Mouse (Mus musculus) CD4-positive helper T cell, adult 2 months (primary cell): ENCODE measurements around the gene Arfgef2.

Source experiments
- DNase-seq: peaks from one replicate; pipeline ENCODE4 v3.0.0-alpha.2; 2012; ENCODE audit warnings: low read depth, missing footprints, low spot score

Gene Arfgef2

DNA sequence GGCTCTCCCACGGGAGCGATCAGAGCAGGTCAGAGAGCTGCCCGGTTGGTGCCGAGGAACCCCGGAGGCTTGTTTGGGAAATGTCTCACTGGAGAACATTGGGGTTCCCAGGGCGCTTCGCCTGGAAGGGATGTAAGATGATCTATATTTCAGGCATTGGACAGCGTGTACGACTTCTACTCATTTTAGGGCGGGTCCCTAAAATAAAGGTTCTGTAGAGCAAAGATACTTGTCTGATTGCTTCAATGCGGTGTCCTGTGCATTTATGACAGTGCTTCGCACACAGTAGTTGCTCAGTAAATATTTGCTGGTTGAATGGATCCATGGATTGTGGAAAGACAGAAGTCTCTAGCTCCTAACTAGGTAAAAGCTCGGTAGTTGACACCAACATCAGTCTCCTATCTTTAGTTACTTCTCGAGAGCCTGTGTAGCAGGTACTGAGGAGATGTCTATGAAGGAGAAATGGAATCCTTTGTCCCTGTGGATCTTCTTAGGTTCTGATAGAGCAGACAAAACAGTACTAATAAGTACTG lies 851 bp downstream of the Arfgef2 start:
- no peak for DNase-seq

DNA sequence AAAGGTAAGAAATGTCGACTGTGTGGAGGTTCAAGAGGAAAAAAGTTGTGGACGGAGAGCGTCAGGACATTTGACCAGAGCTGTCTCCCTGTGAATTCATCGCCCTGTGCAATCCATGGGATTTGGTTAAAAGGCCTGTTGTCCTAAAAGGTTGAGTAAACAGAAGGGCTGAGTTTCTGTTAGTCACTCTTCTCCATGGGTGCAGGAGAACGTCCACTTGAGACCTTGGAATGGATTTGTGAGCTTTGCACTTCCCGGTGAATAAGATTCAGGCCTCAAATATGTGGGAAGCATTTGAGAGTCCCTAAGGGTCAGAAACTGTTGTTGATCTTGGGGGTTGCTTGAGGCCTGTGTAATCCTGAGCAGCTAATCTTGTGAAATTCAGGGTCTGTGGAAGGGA lies 1.4 kb downstream of the Arfgef2 start:
- no peak for DNase-seq

DNA sequence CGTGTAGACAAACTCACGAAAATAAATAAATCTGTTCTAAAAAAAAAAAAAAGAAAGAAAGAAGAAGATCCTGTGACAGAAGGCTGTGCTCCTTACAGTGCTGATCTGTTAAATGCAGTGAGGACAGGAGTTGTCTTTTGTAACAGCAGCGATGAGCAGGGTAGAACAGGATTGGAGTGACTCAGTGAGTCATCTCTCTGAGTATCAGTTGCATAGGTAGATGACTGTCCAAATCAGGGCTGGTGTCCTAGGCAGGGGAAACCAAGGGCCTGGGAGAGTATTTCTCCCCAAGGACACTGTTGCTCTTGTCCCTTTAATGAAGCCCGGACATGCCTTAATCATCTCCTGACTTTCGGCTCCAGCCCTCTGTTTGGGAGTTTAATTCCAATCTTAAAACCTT lies 4.1 kb downstream of the Arfgef2 start:
- DNase-seq: no peak

DNA sequence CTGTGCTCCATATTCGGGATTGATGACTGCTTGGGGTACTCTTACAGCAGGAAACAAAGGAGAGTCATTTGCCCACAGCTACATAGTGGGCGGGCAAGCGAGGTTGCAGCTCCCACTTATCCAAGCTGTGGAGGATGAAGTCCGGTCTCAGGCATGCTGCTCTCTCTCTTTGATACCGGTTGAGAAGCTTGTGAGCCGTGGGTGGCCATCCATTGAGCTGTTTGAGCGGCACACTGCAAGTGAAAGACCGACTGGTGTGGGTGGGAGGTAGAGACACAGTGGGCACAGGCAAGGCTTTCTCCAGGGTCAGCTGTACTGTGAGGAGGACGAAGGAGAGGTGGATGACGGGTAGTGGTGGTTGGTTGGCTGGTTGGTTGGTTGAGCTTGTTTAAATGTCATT lies 5.4 kb downstream of the Arfgef2 start:
- DNase-seq: no peak

GRCm38 (mm10) chr2:166818463-166819143 lies 13.2 kb downstream of the Arfgef2 start:
- no peak for DNase-seq

DNA sequence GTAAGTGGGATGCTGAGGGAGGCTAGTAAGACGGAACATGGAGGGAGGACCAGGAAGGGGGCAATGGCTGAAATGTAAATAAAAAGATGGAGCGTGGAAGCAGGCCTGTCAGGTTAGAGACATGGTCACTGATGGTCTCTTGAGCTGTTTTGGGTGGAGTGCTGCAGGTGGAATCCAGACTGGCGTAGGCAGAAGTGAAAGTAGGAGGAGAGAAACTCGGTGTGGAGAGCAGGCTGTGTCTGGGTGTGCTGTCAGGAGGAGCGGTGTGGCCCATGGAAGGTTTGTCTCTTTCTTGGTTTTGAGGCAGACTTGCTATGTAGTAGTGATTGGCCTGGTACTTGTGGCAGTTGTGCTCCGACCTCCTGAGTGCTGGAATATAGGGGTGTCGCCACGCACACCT lies 14.5 kb downstream of the Arfgef2 start:
- no peak for DNase-seq

GRCm38 (mm10) chr2:166820844-166821243 lies 15.5 kb downstream of the Arfgef2 start:
- DNase-seq: no peak

GRCm38 (mm10) chr2:166821406-166821805 lies 16.0 kb downstream of the Arfgef2 start:
- no peak for DNase-seq

DNA sequence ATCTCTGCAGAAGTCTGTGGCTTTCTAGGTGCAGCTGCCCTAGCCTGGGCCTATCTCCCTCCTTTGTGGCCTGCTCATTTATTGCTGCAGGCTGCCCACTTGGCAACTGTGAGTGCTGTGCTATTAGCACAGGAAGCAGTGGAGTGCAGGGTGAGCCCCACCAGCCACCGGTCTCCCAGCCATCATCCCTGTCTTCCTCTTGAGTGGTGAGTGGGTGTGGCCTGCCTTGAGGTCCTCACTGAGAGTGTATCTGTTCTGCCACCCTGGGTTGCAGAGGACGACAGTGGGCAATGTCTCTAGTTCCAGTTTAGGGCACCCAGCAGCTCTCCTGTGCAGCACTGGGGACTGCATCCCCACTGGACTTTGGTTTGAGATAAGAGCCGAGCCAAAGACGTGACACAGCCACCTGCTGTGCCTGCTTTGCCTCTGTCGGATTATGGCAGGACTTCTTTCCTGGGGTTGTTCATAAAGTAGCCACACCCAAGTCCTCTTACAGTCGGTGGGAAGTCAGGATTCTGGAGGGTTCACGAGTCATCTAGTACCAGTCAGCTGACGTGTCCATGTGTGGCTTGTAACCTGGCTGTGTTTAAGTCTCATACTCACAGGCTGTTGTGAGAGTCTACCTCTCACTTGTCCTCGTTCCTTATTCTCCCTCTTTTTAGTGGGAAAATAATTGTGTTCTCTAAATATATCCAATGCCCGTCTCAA lies 16.9 kb downstream of the Arfgef2 start:
- no peak for DNase-seq

DNA sequence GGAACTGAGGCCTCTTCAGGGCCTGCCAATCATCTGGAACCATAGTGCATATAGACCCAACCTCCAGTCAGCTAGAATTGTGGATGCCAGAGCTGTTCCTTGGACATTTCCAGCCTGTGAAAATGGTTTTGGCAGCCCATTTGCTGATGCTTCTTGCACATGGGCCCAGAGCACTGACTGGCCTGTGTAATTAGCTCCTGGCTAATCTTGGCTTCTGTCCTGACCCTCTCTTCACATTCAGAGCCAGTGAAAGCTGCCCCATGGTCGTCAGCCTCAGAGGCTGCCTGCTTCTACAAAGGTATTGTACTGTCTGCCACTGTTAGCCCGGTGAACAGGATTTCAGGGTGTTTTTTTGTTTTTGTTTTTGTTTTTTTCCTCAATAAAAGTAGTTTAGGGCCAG lies 17.5 kb downstream of the Arfgef2 start:
- no peak for DNase-seq

- no peak for DNase-seq
Observed at GRCm38 (mm10) chr2:166824386-166824785, 19.0 kb downstream of the Arfgef2 start.

DNA sequence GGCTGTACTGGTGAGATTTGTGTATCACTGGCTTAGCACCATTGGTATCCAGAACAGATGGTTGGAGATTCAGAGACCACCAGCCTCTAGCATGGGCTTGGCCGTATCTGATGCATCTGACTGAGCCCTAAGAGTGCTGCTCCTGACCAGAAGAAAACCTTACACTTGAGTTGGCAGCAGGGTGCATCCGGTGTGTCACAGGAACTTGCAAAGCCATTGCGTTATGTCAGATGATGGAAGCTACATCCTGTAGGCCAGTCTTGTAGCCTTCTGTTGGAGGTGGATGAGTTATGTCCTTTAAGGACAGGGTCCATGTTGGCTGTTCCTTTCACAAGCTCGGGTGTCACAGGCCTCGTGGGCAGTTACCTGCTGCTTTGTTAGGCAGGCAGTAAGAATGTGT lies 19.6 kb downstream of the Arfgef2 start:
- no peak for DNase-seq

GRCm38 (mm10) chr2:166826491-166827224 lies 21.3 kb downstream of the Arfgef2 start:
- no peak for DNase-seq

DNA sequence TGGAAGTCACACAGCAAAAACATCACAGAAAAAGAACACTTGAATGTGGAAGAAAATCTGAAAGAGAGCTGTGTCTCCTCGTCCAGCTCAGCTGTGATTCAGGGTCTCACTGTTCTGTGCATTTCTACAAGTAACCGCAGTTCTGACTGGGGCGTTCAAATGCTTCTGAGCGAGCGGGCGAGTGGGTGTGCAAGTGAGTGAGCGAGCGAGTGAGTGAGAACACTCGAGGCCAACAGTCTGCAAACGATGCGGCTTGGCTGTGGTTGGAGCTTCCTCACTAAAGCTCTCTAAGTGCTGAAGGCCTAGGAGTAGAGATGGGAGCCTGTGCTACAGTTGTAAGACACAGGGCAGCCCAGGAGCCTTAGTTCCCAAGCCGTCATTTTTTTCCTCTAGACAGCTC lies 22.9 kb downstream of the Arfgef2 start:
- no peak for DNase-seq

- DNase-seq: no peak
Observed at GRCm38 (mm10) chr2:166830350-166830749, 25.0 kb downstream of the Arfgef2 start.

- no peak for DNase-seq
Observed at GRCm38 (mm10) chr2:166834091-166834490, 28.7 kb downstream of the Arfgef2 start.

DNA sequence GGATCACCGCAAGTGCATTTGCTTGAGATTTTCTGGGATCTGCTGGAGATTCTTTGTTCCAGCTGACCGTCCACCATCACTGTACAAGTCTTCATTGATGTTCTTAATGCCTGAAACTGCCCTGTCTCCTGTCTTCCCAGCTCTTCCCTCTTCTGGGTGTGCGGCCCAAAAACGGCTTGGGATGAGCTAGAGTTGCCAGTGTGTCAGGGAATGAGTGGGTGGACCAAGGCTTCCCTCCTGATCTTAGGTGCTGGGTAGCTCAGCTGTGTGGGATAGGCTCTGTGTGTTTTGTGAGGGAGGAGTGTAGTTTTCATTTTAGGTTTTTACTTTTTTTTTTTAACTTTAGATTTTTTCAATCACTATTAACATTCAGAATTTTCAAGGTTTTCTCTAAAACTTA lies 29.4 kb downstream of the Arfgef2 start:
- DNase-seq: no peak

- DNase-seq: no peak
Observed at GRCm38 (mm10) chr2:166835581-166835980, 30.2 kb downstream of the Arfgef2 start.

GRCm38 (mm10) chr2:166841813-166842212 lies 36.4 kb downstream of the Arfgef2 start:
- DNase-seq: no peak

- DNase-seq: no peak
Observed at GRCm38 (mm10) chr2:166850691-166851090, 45.3 kb downstream of the Arfgef2 start.

GRCm38 (mm10) chr2:166852270-166852669 lies 46.9 kb downstream of the Arfgef2 start:
- no peak for DNase-seq

- DNase-seq: no peak
Observed at GRCm38 (mm10) chr2:166855771-166856170, 50.4 kb downstream of the Arfgef2 start.
